Mouse (Mus musculus): Measurements from ENCODE around the gene Mcm2. TPM values are rescaled to one million over a fixed set of nuclear protein-coding genes. Genes with fewer than 3 reads are reported as not detected.
A peak's percentile ranks its signal among the peaks of the same experiment; 100 is the strongest.

The Mcm2 gene
- polyA plus RNA-seq, 1 experiment from 2014 or later = 101 TPM

DNA sequence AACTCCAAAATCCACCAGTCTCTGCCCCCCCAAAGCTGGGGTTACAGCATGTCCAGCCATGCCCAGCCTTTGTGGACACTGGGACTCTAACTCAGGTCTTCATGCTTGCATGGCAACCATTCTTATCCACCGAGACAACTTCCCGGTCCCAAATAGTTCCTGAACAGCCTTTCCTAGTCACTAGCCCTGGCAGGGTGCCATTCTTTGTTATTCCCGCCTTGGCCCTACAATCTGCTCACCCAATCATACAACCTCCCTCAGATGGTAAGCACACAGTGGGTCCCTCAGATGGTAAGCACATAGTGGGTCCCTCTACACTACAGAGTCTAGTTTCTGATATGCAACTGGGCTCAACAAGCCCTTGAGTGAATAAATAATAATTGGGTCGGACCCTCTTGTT, 28.0 kb downstream of the Mcm2 start:
- Histone ChIP-seq H3K27me3 (replicated peaks; ENCODE audit: control insufficient read depth, insufficient read depth, low read length) (peaks cover 14% of the 10 kb centered on the region; the same call in 1 of the 2 replicates), H3K4me3 (ENCODE audit: low read length) (no peak overlapping the region), H3K9ac (ENCODE audit: low read depth, low read length) (no peak overlapping the region), H3K4me1 (ENCODE audit: control insufficient read depth, insufficient read depth, low read length) (peaks cover 24% of the 10 kb centered on the region), H3K36me3 (ENCODE audit: control insufficient read depth, insufficient read depth, low read length) (no peaks in the 10 kb centered on the region), H3K9me3 (ENCODE audit: control insufficient read depth, low read length) (no peaks in the 10 kb centered on the region), H3K27ac (ENCODE audit: low read length) (no peak overlapping the region), H3K4me2 (ENCODE audit: low read depth, low read length) (no peak overlapping the region)
- ATAC-seq = no peak
- 62% methylated on average over 4 of the region's 4 CpGs for WGBS

DNA sequence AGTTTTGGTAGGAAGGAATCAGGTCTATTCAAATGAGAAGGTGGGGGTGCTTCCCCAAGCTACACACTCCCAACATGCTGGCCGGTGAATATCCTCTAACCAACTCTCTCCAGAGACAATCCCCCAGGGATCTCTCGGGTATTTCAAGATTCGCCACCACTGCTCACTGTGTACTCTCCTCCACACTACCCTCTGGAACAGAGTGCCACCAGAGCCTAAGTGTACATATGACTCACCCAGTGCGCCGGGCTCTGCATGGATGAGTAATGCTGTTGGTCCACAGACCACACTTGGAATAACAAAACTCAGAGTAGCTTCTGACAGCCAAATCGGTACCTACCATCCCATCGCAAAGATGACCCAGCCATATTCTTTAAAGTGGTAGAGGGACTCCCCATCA, 29.1 kb downstream of the Mcm2 start:
- Histone ChIP-seq H3K36me3 (ENCODE audit: control insufficient read depth, insufficient read depth, low read length) (no peaks in the 10 kb centered on the region), H3K9me3 (ENCODE audit: control insufficient read depth, low read length) (no peaks in the 10 kb centered on the region), H3K27me3 (replicated peaks; ENCODE audit: control insufficient read depth, insufficient read depth, low read length) (peaks cover 9% of the 10 kb centered on the region; the same call in 1 of the 2 replicates), H3K4me3 (ENCODE audit: low read length) (no peak overlapping the region), H3K9ac (ENCODE audit: low read depth, low read length) (no peak overlapping the region), H3K4me2 (ENCODE audit: low read depth, low read length) (no peak overlapping the region), H3K27ac (ENCODE audit: low read length) (no peak overlapping the region), H3K4me1 (ENCODE audit: control insufficient read depth, insufficient read depth, low read length) (peaks cover 20% of the 10 kb centered on the region)
- no peak for ATAC-seq
- 87% methylated on average over 7 of the region's 7 CpGs for WGBS

- Histone ChIP-seq H3K9ac (ENCODE audit: low read depth, low read length) (no peak overlapping the region), H3K4me2 (ENCODE audit: low read depth, low read length) (no peak overlapping the region), H3K27ac (ENCODE audit: low read length) (no peak overlapping the region), H3K4me3 (ENCODE audit: low read length) (no peak overlapping the region), H3K36me3 (ENCODE audit: control insufficient read depth, insufficient read depth, low read length) (no peaks in the 10 kb centered on the region), H3K9me3 (ENCODE audit: control insufficient read depth, low read length) (no peaks in the 10 kb centered on the region), H3K4me1 (ENCODE audit: control insufficient read depth, insufficient read depth, low read length) (no peaks in the 10 kb centered on the region), H3K27me3 (replicated peaks; ENCODE audit: control insufficient read depth, insufficient read depth, low read length) (no peaks in the 10 kb centered on the region)
- ATAC-seq = no peak
- WGBS = 84% methylated on average over 7 of the region's 7 CpGs
These were observed 32.9 kb downstream of the Mcm2 start for GRCm38 (mm10) chr6:88865704-88866103.

- Histone ChIP-seq H3K4me3 (ENCODE audit: low read length) (no peak overlapping the region), H3K4me1 (ENCODE audit: control insufficient read depth, insufficient read depth, low read length) (no peaks in the 10 kb centered on the region), H3K9ac (ENCODE audit: low read depth, low read length) (no peak overlapping the region), H3K4me2 (ENCODE audit: low read depth, low read length) (no peak overlapping the region), H3K9me3 (ENCODE audit: control insufficient read depth, low read length) (no peaks in the 10 kb centered on the region), H3K36me3 (ENCODE audit: control insufficient read depth, insufficient read depth, low read length) (peaks cover 2% of the 10 kb centered on the region; the same call in 1 of the 2 replicates), H3K27me3 (replicated peaks; ENCODE audit: control insufficient read depth, insufficient read depth, low read length) (no peaks in the 10 kb centered on the region), H3K27ac (ENCODE audit: low read length) (no peak overlapping the region)
- ATAC-seq = peak; percentile 52; the same call in 1 of the 2 replicates
- whole genome bisulfite sequencing = 14% methylated on average over 2 of the region's 2 CpGs
These were observed 37.7 kb downstream of the Mcm2 start for GRCm38 (mm10) chr6:88860914-88861313.

DNA sequence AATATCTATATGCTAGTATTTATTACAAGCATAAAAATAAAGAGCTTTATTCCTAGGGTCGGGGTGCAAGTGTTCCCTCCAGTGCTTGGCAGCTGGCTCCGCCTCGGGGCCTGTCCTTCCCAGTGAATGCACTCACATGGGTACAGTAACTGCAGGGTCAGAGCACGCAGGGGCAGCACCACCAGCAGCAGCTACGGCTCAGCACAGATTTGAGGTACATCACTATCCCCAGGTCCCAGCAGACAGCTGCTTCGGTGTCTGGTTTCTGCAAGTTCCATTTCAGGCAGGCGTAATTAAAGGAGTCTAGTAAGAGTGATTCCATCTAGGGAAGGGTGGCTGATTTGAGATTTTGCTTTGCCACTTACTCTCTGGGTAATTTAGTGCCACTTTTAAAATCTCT, 40.2 kb downstream of the Mcm2 start:
- Histone ChIP-seq H3K4me2 (ENCODE audit: low read depth, low read length) (no peak overlapping the region), H3K9ac (ENCODE audit: low read depth, low read length) (no peak overlapping the region), H3K4me3 (ENCODE audit: low read length) (no peak overlapping the region), H3K27ac (ENCODE audit: low read length) (no peak overlapping the region), H3K27me3 (replicated peaks; ENCODE audit: control insufficient read depth, insufficient read depth, low read length) (no peaks in the 10 kb centered on the region), H3K36me3 (ENCODE audit: control insufficient read depth, insufficient read depth, low read length) (peaks cover 2% of the 10 kb centered on the region; the same call in 1 of the 2 replicates), H3K4me1 (ENCODE audit: control insufficient read depth, insufficient read depth, low read length) (no peaks in the 10 kb centered on the region), H3K9me3 (ENCODE audit: control insufficient read depth, low read length) (no peaks in the 10 kb centered on the region)
- ATAC-seq = no peak
- 74% methylated on average over 7 of the region's 7 CpGs for WGBS

DNA sequence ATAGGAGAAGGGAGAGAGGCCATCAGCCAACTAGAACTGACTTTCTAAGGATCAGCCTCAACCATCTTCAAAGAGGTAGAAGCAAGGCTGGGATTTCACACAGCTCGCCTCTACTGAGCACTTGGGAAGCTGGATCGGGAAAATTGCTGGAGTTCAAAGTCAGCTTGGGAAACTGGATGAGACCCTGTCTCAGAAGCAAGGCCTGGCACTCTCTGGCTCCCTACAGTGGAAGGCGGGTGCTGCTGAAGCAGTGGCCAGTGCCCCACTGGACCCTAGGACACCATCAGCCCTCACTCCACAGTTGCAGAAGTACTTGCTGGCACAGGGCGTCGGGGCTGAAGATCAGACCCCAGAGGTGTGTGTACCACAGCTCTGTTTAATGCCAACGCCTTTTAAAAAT, 40.8 kb downstream of the Mcm2 start:
- H3K4me3 ChIP-seq (ENCODE audit: low read length) = no peak overlapping the region
- H3K27me3 ChIP-seq (replicated peaks; ENCODE audit: control insufficient read depth, insufficient read depth, low read length) = no peaks in the 10 kb centered on the region
- H3K4me2 ChIP-seq (ENCODE audit: low read depth, low read length) = no peak overlapping the region
- ATAC-seq = no peak
- H3K9me3 ChIP-seq (ENCODE audit: control insufficient read depth, low read length) = no peaks in the 10 kb centered on the region
- H3K27ac ChIP-seq (ENCODE audit: low read length) = no peak overlapping the region
- H3K4me1 ChIP-seq (ENCODE audit: control insufficient read depth, insufficient read depth, low read length) = no peaks in the 10 kb centered on the region
- no peak overlapping the region for H3K9ac ChIP-seq (ENCODE audit: low read depth, low read length)
- WGBS = 83% methylated on average over 6 of the region's 6 CpGs
- H3K36me3 ChIP-seq (ENCODE audit: control insufficient read depth, insufficient read depth, low read length) = peaks cover 2% of the 10 kb centered on the region; the same call in 1 of the 2 replicates

DNA sequence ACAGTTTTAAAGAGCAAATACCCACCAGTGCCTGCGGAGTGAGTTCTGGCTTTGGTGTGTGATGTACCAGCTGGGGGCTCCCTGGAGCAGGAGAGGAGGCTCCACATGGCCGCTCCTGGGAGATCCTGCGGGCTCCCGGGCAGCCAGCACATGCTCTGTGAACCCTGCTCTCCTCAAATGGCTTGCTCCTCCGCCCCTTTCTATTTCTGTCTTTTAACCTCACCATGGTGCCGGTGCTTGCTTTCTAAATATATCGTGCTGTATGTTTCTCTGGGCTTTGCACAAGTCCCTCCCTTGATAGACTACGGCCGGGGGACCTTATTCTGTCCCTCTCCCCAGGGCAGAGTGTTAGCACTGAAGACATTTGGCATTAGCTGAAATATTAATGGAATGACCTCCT, 41.3 kb downstream of the Mcm2 start:
- no peaks in the 10 kb centered on the region for H3K9me3 ChIP-seq (ENCODE audit: control insufficient read depth, low read length)
- H3K4me2 ChIP-seq (ENCODE audit: low read depth, low read length) = no peak overlapping the region
- no peak overlapping the region for H3K27ac ChIP-seq (ENCODE audit: low read length)
- no peaks in the 10 kb centered on the region for H3K4me1 ChIP-seq (ENCODE audit: control insufficient read depth, insufficient read depth, low read length)
- peak overlapping the region; percentile 23; the same call in 1 of the 2 replicates for H3K9ac ChIP-seq (ENCODE audit: low read depth, low read length)
- H3K4me3 ChIP-seq (ENCODE audit: low read length) = no peak overlapping the region
- no peaks in the 10 kb centered on the region for H3K27me3 ChIP-seq (replicated peaks; ENCODE audit: control insufficient read depth, insufficient read depth, low read length)
- 38% methylated on average over 9 of the region's 9 CpGs for WGBS
- peak; percentile 41; the same call in 1 of the 2 replicates for ATAC-seq
- H3K36me3 ChIP-seq (ENCODE audit: control insufficient read depth, insufficient read depth, low read length) = peaks cover 2% of the 10 kb centered on the region; the same call in 1 of the 2 replicates

- no peaks in the 10 kb centered on the region for H3K4me1 ChIP-seq (ENCODE audit: control insufficient read depth, insufficient read depth, low read length)
- no peak overlapping the region for H3K9ac ChIP-seq (ENCODE audit: low read depth, low read length)
- H3K27me3 ChIP-seq (replicated peaks; ENCODE audit: control insufficient read depth, insufficient read depth, low read length) = no peaks in the 10 kb centered on the region
- H3K9me3 ChIP-seq (ENCODE audit: control insufficient read depth, low read length) = no peaks in the 10 kb centered on the region
- H3K27ac ChIP-seq (ENCODE audit: low read length) = no peak overlapping the region
- H3K36me3 ChIP-seq (ENCODE audit: control insufficient read depth, insufficient read depth, low read length) = peaks cover 2% of the 10 kb centered on the region; the same call in 1 of the 2 replicates
- 25% methylated on average over 5 of the region's 5 CpGs for WGBS
- peak; percentile 48 for ATAC-seq
- no peak overlapping the region for H3K4me3 ChIP-seq (ENCODE audit: low read length)
- no peak overlapping the region for H3K4me2 ChIP-seq (ENCODE audit: low read depth, low read length)
These were observed 42.9 kb downstream of the Mcm2 start for GRCm38 (mm10) chr6:88855636-88856035.

DNA sequence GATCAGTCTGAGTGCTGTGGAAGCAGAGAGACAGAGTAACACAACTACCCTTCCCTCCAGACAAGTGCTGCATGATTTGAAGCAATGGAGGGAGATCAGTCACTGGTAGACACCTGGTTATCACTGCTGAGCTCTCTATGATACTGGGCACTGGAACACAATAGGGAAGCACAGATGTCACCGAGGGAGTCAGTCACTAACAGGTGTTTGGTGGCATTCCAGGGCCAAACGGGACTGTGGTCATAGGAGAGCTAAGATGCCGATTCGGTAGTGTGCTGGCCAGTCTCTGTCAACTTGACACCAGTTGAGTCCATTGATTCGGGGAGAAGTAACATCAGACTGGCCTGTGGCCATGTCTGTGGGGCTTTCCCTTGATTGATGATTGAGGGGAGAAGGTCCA, 44.1 kb downstream of the Mcm2 start:
- no peaks in the 10 kb centered on the region for H3K4me1 ChIP-seq (ENCODE audit: control insufficient read depth, insufficient read depth, low read length)
- H3K9me3 ChIP-seq (ENCODE audit: control insufficient read depth, low read length) = no peaks in the 10 kb centered on the region
- H3K4me2 ChIP-seq (ENCODE audit: low read depth, low read length) = no peak overlapping the region
- no peak overlapping the region for H3K9ac ChIP-seq (ENCODE audit: low read depth, low read length)
- 80% methylated on average over 5 of the region's 5 CpGs for WGBS
- H3K27me3 ChIP-seq (replicated peaks; ENCODE audit: control insufficient read depth, insufficient read depth, low read length) = no peaks in the 10 kb centered on the region
- H3K36me3 ChIP-seq (ENCODE audit: control insufficient read depth, insufficient read depth, low read length) = no peaks in the 10 kb centered on the region; the same call in 1 of the 2 replicates
- ATAC-seq = no peak
- no peak overlapping the region for H3K27ac ChIP-seq (ENCODE audit: low read length)
- H3K4me3 ChIP-seq (ENCODE audit: low read length) = no peak overlapping the region

GRCm38 (mm10) chr6:88850034-88850433, 48.5 kb downstream of the Mcm2 start:
- H3K9ac ChIP-seq (ENCODE audit: low read depth, low read length) = no peak overlapping the region
- H3K27me3 ChIP-seq (replicated peaks; ENCODE audit: control insufficient read depth, insufficient read depth, low read length) = no peaks in the 10 kb centered on the region
- no peaks in the 10 kb centered on the region for H3K36me3 ChIP-seq (ENCODE audit: control insufficient read depth, insufficient read depth, low read length)
- no peak overlapping the region for H3K4me3 ChIP-seq (ENCODE audit: low read length)
- no peak overlapping the region for H3K27ac ChIP-seq (ENCODE audit: low read length)
- no peaks in the 10 kb centered on the region for H3K9me3 ChIP-seq (ENCODE audit: control insufficient read depth, low read length)
- H3K4me1 ChIP-seq (ENCODE audit: control insufficient read depth, insufficient read depth, low read length) = no peaks in the 10 kb centered on the region
- ATAC-seq = no peak
- H3K4me2 ChIP-seq (ENCODE audit: low read depth, low read length) = no peak overlapping the region
- 89% methylated on average over 7 of the region's 7 CpGs for WGBS

Data from intestine, embryonic 16.5 days (tissue).